Mouse (Mus musculus): ENCODE results near the gene Siah1a. TPM values are rescaled to one million over a fixed set of nuclear protein-coding genes. Genes with fewer than 3 reads are reported as not detected.

Gene Siah1a
- total and polyA plus RNA-seq, 3 experiments, result 11.5 to 16.3 (median 15.6) TPM

DNA sequence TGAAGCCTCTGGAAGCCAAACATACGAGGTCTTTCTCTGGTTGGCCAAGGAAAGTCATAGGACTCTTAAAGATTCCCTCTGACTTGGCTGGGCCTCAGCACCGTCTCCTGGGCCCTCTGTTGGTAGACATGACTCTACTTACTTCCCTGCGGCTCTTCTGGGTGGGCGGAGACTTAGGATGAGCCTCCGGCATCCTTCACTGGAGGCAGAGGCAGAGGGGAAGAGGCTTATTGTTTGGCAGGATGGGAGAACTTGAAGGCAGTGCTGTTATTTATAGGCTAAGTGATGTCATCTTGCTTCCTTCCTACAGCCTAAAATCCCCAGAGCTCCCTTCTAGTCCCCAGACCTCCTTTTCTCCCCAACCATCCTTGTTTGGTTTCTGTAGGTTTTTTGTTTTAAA is 40.8 kb upstream of the Siah1a start:
- intact Hi-C loops (cut with DNase I), result loop anchor here (2.0 kb wide), 2 partner anchors 14 to 40 kb away; no protein-coding TSS in a partner anchor
- TF ChIP-seq POLR2A (IDR thresholded peaks at IDR 0.05; ENCODE audit: insufficient read depth, low read depth, low read length) (0 out of 2 replicates have a peak, but pooled peaks have one; percentile 46), EP300 (IDR thresholded peaks at IDR 0.05; ENCODE audit: insufficient read depth, low read depth, low read length) (no peak), CTCF (IDR thresholded peaks at IDR 0.05) (peak; percentile 53)
- 34% methylated on average over 5 of the region's 5 CpGs for WGBS
- Histone ChIP-seq H3K4me3 (no peak overlapping the region), H3K27me3 (ENCODE audit: control insufficient read depth, insufficient read depth, low read length) (no peaks in the 10 kb centered on the region), H3K36me3 (ENCODE audit: control insufficient read depth, insufficient read depth, low read length) (no peaks in the 10 kb centered on the region; the same call in 1 of the 2 replicates), H3K4me1 (ENCODE audit: control insufficient read depth, insufficient read depth, low read length) (peaks cover 16% of the 10 kb centered on the region), H3K79me2 (replicated peaks; ENCODE audit: control insufficient read depth, insufficient read depth, low read length) (no peaks in the 10 kb centered on the region), H3K27ac (peak overlapping the region; percentile 86), H3K9ac (ENCODE audit: low read depth, low read length) (no peak overlapping the region)
- peak in 1 of 2 experiments; percentile 54 for DNase-seq

DNA sequence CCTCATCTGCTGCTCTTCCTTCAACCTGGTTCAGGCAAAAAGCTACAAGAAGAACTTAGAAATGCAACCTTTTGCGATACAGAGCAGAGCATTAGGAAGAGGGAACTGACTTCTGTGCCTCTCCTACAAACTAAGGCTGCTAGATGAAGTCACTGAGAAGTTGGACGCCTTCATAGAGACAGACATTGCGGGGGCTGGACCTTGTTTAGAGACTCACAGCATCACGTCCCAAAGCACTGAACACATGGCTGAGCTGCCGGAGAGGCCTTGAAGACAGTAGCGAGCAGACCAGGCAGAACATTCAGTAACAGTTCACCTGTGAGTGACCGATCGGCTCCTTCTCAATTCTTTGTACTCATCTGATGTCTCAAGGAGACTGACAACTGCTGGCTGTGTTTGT is 35.4 kb upstream of the Siah1a start:
- no peak overlapping the region for H3K27ac ChIP-seq
- H3K4me1 ChIP-seq (ENCODE audit: control insufficient read depth, insufficient read depth, low read length), result peaks cover 2% of the 10 kb centered on the region
- no peaks in the 10 kb centered on the region for H3K36me3 ChIP-seq (ENCODE audit: control insufficient read depth, insufficient read depth, low read length)
- intact Hi-C loops (cut with DNase I), result no loop called here
- DNase-seq, result no peak
- TF ChIP-seq POLR2A (IDR thresholded peaks at IDR 0.05; ENCODE audit: insufficient read depth, low read depth, low read length), result no peak
- no peak for TF ChIP-seq CTCF (IDR thresholded peaks at IDR 0.05)
- no peak for TF ChIP-seq EP300 (IDR thresholded peaks at IDR 0.05; ENCODE audit: insufficient read depth, low read depth, low read length)
- H3K27me3 ChIP-seq (ENCODE audit: control insufficient read depth, insufficient read depth, low read length), result no peaks in the 10 kb centered on the region
- H3K79me2 ChIP-seq (replicated peaks; ENCODE audit: control insufficient read depth, insufficient read depth, low read length), result no peaks in the 10 kb centered on the region
- WGBS, result 93% methylated on average over 8 of the region's 8 CpGs
- H3K4me3 ChIP-seq, result no peak overlapping the region
- no peak overlapping the region for H3K9ac ChIP-seq (ENCODE audit: low read depth, low read length)

DNA sequence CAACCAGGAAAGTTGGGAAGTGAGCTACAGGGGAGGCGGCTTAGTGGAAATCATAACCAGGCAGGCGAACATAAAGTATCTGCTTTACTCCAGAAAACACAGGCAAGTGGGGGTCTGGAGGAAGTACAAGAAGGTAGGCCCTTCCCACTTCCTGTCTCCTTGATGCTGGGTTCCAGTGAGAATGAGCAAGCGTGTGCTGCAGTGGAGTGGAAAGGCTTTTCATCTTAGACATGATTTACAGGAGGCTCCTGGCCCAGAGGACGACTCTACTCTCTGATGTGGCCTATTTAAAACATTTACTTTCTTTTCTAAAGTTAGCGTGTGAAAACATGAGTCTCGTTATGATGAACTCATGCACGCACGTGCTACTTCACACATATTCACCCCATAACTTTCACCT is 33.5 kb upstream of the Siah1a start:
- no peak overlapping the region for H3K4me3 ChIP-seq
- no peaks in the 10 kb centered on the region for H3K36me3 ChIP-seq (ENCODE audit: control insufficient read depth, insufficient read depth, low read length)
- 77% methylated on average over 8 of the region's 8 CpGs for WGBS
- peaks cover 1% of the 10 kb centered on the region for H3K4me1 ChIP-seq (ENCODE audit: control insufficient read depth, insufficient read depth, low read length)
- DNase-seq, result no peak
- H3K79me2 ChIP-seq (replicated peaks; ENCODE audit: control insufficient read depth, insufficient read depth, low read length), result no peaks in the 10 kb centered on the region
- H3K27me3 ChIP-seq (ENCODE audit: control insufficient read depth, insufficient read depth, low read length), result no peaks in the 10 kb centered on the region
- intact Hi-C loops (cut with DNase I), result no loop called here
- H3K27ac ChIP-seq, result no peak overlapping the region
- H3K9ac ChIP-seq (ENCODE audit: low read depth, low read length), result no peak overlapping the region
- TF ChIP-seq EP300 (IDR thresholded peaks at IDR 0.05; ENCODE audit: insufficient read depth, low read depth, low read length) (no peak), CTCF (IDR thresholded peaks at IDR 0.05) (no peak), POLR2A (IDR thresholded peaks at IDR 0.05; ENCODE audit: insufficient read depth, low read depth, low read length) (no peak)

DNA sequence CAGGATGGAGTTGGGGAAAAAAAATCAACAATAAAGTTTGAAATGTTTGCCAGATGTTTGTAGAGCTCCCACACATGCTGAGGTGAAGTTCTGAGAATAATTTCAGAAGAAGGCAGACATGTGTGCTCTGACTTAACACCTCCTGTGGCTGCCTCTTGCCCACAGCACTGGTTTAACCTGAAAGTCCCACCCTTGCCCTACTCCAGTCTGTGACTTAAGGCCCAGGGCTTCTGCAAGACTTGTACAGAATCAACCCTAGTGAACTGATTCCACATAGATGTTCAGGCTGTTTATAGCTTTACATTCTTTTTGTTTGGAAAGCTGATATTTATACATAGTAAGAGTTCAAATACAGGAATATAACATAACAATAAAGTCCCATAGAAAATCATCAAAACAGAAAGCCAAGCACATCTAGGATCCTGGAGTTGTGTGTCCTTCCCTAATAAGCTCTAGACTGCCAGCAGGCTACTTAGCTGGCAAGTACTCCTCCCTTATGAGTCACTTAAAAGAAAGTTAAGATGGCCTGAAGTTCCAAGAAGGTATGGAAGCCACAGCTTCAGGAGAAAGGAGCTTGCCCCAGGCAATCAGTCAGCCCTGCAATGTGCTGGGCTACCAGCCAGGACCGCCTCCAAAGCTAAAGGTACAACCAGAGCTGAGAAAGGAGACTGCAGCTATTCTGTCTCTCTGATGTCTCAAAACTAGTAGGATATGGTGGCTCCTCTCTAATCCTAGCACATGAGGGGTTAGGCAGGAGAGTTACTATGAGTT is 24.4 kb upstream of the Siah1a start:
- TF ChIP-seq EP300 (IDR thresholded peaks at IDR 0.05; ENCODE audit: insufficient read depth, low read depth, low read length), result no peak
- H3K9ac ChIP-seq (ENCODE audit: low read depth, low read length), result no peak overlapping the region
- H3K4me3 ChIP-seq, result no peak overlapping the region
- intact Hi-C loops (cut with DNase I), result no loop called here
- no peaks in the 10 kb centered on the region for H3K79me2 ChIP-seq (replicated peaks; ENCODE audit: control insufficient read depth, insufficient read depth, low read length)
- H3K27me3 ChIP-seq (ENCODE audit: control insufficient read depth, insufficient read depth, low read length), result no peaks in the 10 kb centered on the region
- 79% methylated on average over 1 of the region's 1 CpGs for WGBS
- DNase-seq, result peak in 1 of 2 experiments; percentile 18
- no peaks in the 10 kb centered on the region for H3K36me3 ChIP-seq (ENCODE audit: control insufficient read depth, insufficient read depth, low read length)
- H3K27ac ChIP-seq, result no peak overlapping the region
- peaks cover 2% of the 10 kb centered on the region; the same call in 1 of the 2 replicates for H3K4me1 ChIP-seq (ENCODE audit: control insufficient read depth, insufficient read depth, low read length)

DNA sequence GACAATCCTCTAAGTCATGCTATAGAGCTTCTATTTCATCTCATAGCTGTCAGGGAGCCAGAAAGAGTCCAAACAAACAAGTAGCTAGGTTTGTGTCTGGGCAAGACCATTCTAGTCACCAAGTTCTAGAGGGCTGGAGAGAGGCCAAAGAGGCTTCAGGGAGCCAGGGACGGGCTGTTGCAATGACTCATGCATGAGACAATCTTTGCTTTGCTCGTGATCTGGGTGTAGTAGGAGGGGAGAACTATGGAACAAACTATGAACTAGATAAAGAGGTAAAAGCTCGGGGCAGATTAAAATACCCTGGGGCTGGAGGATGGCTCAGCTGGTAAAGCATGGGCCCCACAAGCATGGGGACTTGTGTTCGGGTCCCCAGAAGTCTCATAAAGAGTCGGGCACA is 22.8 kb upstream of the Siah1a start:
- H3K4me1 ChIP-seq (ENCODE audit: control insufficient read depth, insufficient read depth, low read length), result peaks cover 2% of the 10 kb centered on the region; the same call in 1 of the 2 replicates
- H3K36me3 ChIP-seq (ENCODE audit: control insufficient read depth, insufficient read depth, low read length), result no peaks in the 10 kb centered on the region
- intact Hi-C loops (cut with DNase I), result no loop called here
- no peak for TF ChIP-seq CTCF (IDR thresholded peaks at IDR 0.05)
- TF ChIP-seq EP300 (IDR thresholded peaks at IDR 0.05; ENCODE audit: insufficient read depth, low read depth, low read length), result 0 out of 2 replicates have a peak, but pooled peaks have one; percentile 50
- no peak overlapping the region for H3K4me3 ChIP-seq
- WGBS, result 41% methylated on average over 5 of the region's 5 CpGs
- no peaks in the 10 kb centered on the region for H3K79me2 ChIP-seq (replicated peaks; ENCODE audit: control insufficient read depth, insufficient read depth, low read length)
- DNase-seq, result peak; percentile 47 to 73
- no peak overlapping the region for H3K9ac ChIP-seq (ENCODE audit: low read depth, low read length)
- no peaks in the 10 kb centered on the region for H3K27me3 ChIP-seq (ENCODE audit: control insufficient read depth, insufficient read depth, low read length)
- peak overlapping the region; percentile 59 for H3K27ac ChIP-seq

DNA sequence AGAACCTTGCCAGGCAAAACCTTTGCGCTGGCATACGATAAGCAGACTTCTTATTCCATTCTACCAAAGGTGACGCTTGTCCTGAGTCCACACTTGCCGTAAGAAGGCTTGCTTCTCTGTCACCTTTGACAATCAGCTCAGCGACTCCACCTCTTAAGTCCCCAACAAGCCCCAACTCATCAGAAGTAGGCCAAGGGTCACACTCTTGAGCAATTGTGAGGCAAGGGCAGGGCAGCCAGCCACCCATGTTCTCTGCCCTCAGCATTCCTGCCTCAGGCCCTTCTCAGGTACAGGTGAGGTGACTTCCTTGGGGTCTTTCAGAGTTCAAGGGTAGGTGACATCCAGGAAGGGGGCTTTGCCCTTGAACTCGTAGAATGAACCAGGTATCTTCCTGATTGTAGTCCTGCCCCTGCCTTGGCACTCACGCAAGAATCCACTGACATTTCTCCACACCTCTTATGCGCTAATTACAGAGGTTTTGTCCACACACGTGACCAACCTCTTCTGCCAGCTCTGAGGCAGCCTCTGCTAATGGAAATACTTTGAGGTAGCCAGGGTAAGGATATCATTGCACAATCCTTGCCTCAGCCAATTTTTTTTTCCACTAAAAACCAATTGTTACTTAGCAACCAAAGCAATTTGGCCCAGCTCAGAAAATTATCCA is 20.9 kb upstream of the Siah1a start:
- no peaks in the 10 kb centered on the region for H3K79me2 ChIP-seq (replicated peaks; ENCODE audit: control insufficient read depth, insufficient read depth, low read length)
- H3K9ac ChIP-seq (ENCODE audit: low read depth, low read length), result no peak overlapping the region
- no peaks in the 10 kb centered on the region for H3K36me3 ChIP-seq (ENCODE audit: control insufficient read depth, insufficient read depth, low read length)
- TF ChIP-seq EP300 (IDR thresholded peaks at IDR 0.05; ENCODE audit: insufficient read depth, low read depth, low read length), result 0 out of 2 replicates have a peak, but pooled peaks have one; percentile 34
- TF ChIP-seq CTCF (IDR thresholded peaks at IDR 0.05), result no peak
- H3K4me1 ChIP-seq (ENCODE audit: control insufficient read depth, insufficient read depth, low read length), result peaks cover 2% of the 10 kb centered on the region; the same call in 1 of the 2 replicates
- DNase-seq, result peak; percentile 33 to 64
- 73% methylated on average over 9 of the region's 9 CpGs for WGBS
- no peaks in the 10 kb centered on the region for H3K27me3 ChIP-seq (ENCODE audit: control insufficient read depth, insufficient read depth, low read length)
- no peak overlapping the region for H3K4me3 ChIP-seq
- peak overlapping the region; percentile 61 for H3K27ac ChIP-seq
- intact Hi-C loops (cut with DNase I), result no loop called here

All from heart, adult 2 months (tissue).